Mouse (Mus musculus): ENCODE results near the gene Hist2h4. TPM values are rescaled to one million over a fixed set of nuclear protein-coding genes. Genes with fewer than 3 reads are reported as not detected.
A peak's percentile ranks its signal among the peaks of the same experiment; 100 is the strongest.
"Not testable (repeated sequence)": the region's sequence is repeated elsewhere in the genome, so short reads cannot be mapped to it uniquely, and the experiment has no call there.

Gene Hist2h4
- polyA plus RNA-seq, 1 experiment: 5.9 TPM

DNA sequence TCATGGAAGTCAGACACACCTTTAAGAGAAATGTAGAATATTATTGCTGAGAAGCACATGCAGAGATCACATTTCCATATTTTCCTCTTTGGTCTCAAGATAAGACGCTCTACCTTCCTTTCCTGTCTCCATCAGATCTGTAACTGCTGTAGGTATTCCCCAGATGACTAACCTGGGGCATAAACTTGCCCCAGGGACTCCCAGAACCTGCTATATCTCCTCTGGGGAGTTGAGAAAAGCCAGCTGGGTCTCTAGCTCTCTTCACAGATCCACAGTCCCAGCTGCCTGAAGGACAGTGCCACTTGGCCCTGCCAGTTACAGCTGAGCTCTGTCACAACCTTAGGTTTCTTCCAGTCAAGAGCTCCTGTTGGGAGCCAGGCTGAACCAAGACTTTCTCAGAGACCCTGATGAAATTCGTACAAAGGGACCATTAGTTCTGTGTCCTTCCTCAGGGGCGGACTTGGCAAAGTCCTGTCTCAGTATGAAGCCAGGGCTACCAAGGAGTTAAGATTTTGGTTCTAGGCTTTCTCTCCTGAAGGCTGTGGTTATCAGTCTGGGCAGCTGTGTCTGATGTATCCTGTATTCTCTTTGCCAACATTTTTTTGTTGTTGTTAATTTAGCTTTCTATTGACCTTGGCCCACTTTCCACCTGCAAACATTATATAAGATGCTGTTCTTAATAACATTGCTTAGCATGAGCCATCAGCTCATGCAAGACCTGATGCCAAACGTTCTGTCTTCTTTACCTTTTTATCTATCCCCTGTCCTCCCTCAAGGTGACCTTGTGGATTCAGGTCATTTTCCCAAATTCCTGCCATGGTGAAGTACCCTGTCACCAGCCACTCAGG, 32.0 kb downstream of the Hist2h4 start:
- WGBS: 71% methylated on average over 4 of the region's 4 CpGs

DNA sequence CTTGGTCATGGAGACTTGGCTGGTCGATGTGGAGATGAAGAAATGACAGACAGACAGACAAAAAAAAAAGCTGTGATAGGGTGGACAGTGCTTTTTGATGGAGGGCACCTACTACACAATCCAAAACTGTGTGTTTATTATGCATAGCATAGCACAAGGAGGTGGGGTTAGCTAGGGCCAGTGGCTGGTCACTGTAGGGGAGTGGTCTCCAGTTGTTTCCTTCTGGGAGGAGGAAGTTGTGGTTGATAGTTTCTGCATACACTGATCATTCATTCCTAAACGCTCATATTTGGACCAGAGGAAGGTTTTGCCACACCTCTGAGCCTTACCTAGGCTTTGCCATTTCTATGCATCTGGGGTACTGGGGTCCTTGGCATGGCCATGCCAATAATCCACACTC, 32.7 kb downstream of the Hist2h4 start:
- DNase-seq (ENCODE audit: low read depth, low spot score): no peak
- 59% methylated on average over 2 of the region's 2 CpGs for WGBS

More for the DNA sequence above, 32.0 kb downstream of the Hist2h4 start:
- DNase-seq (ENCODE audit: low read depth, low spot score): no peak

DNA sequence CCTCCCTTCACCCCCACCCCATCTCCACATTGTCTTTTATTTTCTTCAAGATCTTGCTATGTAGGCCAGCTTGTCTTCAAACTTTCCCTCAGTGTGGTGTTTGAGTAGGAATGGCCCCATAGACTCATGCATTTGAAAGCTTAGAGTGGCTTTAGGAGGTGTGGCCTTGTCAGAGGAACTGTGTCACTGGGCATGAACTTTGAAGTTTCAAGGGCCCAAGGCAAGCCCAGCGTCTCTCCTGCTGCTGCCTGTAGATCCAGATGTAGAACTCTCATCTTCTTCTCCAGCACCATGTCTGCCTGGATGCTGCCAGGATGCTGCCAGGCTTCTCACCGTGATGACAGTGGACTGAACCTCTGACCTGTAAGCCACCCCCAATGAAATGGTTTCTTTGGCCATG, 34.3 kb downstream of the Hist2h4 start:
- DNase-seq (ENCODE audit: low read depth, low spot score): no peak
- 55% methylated on average over 2 of the region's 2 CpGs for WGBS

DNA sequence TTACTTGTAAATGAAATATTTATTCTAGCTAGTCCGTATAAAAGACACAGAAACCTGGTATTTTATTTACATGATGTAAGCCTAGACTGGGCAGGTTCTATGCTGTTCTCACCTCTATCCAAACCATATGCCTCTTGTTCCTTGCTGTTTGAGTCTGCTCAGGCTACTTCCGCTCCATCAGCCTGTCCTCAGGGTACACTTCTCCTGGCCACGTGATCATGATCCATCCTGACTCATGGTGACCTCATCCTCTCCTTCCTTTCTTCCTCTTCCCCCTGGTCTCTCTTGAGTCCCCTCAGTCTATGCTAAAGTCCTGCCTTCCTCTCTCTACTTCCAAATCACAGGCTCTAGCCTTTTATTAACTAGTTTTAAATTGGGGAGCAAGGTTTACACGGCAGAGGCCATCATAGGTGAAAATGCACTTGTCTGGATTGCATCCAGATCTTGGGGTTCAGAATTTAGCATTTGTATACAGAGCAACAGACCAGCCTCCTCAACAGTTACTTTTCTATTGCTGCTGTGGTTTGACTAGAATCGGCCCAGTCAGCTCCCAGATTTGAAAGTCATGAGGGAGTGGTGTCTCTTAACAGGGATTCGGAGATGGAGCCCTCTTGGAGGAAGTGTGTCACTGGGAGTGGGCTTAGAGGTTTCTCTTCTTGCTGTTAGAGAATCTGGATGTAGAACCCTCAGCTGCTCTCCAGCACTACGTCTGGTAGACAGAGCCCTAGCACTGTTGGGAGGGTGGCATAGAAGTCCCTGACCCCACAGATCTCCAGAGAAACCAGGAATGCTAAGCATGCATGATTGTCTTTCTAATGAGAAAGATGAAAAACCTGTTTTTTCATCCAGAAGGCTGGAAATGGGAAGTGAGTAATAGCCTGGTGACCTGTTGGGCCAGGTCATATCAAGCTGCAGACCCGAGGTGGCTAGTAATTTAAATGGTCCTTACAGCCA, 36.1 kb downstream of the Hist2h4 start:
- no peak for DNase-seq (ENCODE audit: low read depth, low spot score)

DNA sequence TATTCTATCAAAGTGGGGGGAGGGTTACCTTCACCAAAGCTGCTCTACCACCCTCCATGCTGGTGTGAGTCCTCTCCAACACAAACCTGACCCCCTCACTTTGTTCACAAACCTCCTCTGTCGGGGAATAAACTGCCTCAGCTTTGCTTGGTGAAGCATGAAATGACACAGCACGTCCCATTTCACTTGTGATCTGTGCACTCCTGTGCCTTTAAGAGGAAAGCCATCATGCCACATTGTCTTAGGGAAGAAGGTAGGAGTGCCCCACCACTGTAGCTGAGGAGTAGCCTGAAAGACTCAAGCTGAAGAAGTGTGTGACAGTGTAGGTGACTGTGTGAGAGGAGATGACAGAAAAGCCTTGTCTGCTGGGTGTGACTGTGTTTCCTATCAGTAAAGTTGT, 37.7 kb downstream of the Hist2h4 start:
- DNase-seq (ENCODE audit: low read depth, low spot score): no peak
- WGBS: 28% methylated on average over 2 of the region's 2 CpGs

More for the DNA sequence above, 36.1 kb downstream of the Hist2h4 start:
- WGBS: 65% methylated on average over 8 of the region's 8 CpGs

DNA sequence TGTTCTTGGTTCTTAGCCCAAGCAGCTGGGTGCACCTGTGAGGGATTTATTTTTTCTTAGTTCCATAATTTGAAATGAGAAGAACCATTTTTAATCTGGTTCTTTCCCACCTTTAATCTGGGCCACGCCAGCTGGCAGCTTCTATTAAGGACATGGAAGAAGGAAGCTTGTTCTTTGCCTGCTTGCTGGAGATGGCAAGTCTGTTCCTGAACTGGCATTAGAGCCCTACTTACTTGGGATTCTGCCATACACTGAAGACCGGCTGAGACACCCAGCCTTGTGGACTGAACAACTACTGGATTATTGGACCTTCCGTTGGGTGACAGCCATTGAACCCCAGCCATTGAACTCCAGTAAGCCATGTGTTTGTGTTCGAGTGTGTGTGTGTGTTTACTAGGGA, 40.3 kb downstream of the Hist2h4 start:
- 76% methylated on average over 4 of the region's 4 CpGs for WGBS
- no peak for DNase-seq (ENCODE audit: low read depth, low spot score)

DNA sequence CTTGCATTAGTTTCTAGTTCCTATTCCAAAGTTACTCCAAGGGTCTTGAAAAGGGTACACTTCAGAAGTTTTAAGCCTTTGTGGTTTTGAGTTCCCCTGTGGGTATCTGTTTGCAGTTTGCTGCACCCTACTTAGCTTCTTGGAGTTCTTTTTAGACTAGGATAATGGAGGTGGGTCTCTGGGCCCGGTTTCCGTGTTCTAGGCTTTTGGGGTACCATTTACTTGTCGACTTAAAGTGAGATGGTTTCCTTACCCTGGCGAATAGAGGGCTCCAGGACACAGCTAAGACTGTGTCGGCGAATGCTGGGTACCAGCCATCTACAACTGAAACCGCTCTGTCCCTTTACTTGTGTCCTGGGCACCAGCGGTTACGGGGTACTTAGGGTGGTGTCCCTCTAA, 41.5 kb downstream of the Hist2h4 start:
- DNase-seq (ENCODE audit: low read depth, low spot score): no peak
- 10% methylated on average over 9 of the region's 9 CpGs for WGBS

DNA sequence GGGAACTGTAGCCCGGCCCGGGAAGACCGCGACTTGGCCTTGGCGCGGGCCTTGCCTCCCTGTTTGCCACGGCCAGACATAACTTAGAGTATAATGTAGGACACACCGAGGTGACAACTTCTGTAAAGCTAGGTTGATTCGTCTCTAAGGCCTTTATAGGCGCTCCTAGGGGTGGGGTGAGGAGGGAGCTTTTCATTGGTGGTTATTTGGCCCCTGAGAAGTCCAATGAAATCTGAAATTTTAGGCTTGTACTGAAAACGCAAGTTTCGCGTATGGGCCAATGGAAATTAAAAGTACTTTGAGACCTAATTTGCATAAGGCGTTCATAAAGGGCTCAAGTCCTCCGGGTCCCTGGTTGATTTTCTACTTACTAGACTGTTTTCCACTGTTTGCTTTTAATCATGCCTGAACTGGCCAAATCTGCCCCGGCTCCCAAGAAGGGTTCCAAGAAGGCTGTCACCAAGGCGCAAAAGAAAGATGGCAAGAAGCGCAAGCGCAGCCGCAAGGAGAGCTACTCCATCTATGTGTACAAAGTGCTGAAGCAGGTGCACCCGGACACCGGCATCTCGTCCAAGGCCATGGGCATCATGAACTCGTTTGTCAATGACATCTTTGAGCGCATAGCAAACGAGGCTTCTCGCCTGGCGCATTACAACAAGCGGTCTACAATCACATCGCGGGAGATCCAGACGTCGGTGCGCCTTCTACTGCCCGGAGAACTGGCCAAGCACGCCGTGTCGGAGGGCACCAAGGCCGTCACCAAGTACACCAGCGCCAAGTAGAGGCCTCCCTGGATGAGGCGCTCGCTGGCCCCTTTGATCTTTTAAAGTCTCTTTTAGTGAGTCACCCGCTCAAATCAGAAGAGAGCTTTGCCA, 42.1 kb downstream of the Hist2h4 start, which contains the start of the genes Hist2h2ac and Hist2h2be:
Gene Hist2h2ac, minus strand, starts transcription at position 116 of the 875 bp plus-strand sequence.
Gene Hist2h2be, plus strand, starts transcription at position 355 of the 875 bp plus-strand sequence.
- DNase-seq (ENCODE audit: low read depth, low spot score): peak; percentile 92
- under 1% methylated on average over 43 of the region's 43 CpGs for WGBS

DNA sequence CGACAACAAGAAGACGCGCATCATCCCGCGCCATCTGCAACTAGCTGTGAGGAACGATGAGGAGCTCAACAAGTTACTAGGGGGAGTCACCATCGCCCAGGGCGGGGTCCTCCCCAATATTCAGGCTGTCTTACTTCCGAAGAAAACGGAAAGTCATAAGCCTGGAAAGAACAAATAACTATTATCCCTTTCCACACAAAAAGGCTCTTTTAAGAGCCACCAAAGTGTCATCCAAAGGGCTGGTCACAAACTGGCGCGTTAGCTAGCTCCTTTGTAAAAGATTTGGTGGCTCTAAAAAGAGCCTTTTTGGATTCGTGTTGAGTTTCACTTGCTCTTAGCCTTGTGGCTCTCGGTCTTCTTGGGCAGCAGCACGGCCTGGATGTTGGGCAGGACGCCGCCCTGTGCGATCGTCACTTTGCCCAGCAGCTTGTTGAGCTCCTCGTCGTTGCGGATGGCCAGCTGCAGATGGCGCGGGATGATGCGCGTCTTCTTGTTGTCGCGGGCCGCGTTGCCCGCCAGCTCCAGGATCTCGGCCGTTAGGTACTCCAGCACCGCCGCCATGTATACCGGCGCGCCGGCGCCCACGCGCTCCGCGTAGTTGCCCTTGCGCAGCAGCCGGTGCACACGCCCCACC, 42.9 kb downstream of the Hist2h4 start:
- DNase-seq (ENCODE audit: low read depth, low spot score): not testable (repeated sequence)
- WGBS: under 1% methylated on average over 42 of the region's 47 CpGs

DNA sequence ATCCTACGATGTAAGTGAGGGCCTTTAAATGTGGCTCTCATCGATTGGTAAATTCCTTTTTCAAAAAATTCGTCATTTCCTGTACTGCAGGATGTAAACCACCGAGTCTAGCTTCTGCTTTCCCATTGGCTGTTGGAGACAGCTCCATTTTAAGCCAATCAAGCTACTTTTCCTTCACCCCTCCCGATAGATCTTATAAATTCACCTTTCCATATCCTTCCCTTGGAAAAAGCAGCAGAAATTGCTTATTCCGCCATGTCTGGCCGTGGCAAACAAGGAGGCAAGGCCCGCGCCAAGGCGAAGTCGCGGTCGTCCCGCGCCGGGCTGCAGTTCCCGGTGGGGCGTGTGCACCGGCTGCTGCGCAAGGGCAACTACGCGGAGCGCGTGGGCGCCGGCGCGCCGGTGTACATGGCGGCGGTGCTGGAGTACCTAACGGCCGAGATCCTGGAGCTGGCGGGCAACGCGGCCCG, 43.4 kb downstream of the Hist2h4 start, which contains the start of the genes Bola1 and Hist2h2ab:
Gene Bola1, minus strand, starts transcription at position 49 of the 470 bp plus-strand sequence.
Gene Hist2h2ab, plus strand, starts transcription at position 205 of the 470 bp plus-strand sequence.
- DNase-seq (ENCODE audit: low read depth, low spot score): peak; percentile 80

DNA sequence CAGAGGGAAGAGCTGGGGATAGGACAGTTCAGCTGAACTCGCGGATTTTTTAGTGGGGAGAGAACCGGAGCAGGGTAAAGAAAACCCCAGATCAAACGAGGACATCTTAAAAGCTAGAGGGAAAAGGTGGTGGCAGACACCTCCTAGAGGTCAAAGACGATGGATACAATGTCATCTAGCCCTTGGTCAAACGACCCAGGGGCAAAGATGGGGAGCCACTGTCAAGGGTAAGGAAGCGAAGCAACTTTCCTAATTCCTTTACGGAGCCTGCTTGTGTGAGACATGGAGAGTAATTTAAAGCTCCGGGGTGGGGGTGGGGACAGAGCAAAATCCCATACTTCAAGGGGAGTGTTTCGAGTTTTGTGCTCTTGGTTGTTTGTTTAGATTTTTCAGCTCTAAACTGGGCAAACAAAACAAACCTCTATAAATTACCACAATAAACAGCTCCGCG, 43.9 kb downstream of the Hist2h4 start:
- under 1% methylated on average over 12 of the region's 12 CpGs for WGBS
- DNase-seq (ENCODE audit: low read depth, low spot score): no peak

More for the DNA sequence above, 43.4 kb downstream of the Hist2h4 start, which contains the start of the genes Bola1 and Hist2h2ab:
- under 1% methylated on average over 37 of the region's 37 CpGs for WGBS

Other genes starting within 250 kb of the Hist2h4 start
- gene Vps45, start 204.8 kb downstream of the Hist2h4 start, polyA plus RNA-seq (2012; rRNA removed): 6.1 TPM in 2 replicates
- gene Otud7b, start 158.8 kb downstream of the Hist2h4 start, polyA plus RNA-seq (2012; rRNA removed): 5.7 and 8.9 TPM in 2 replicates
- gene Mtmr11, start 101.3 kb downstream of the Hist2h4 start, polyA plus RNA-seq (2012; rRNA removed): 60.8 and 66.6 TPM in 2 replicates
- gene Sf3b4, start 91.0 kb downstream of the Hist2h4 start, polyA plus RNA-seq (2012; rRNA removed): 48.8 and 56.1 TPM in 2 replicates
- gene Sv2a, start 82.2 kb downstream of the Hist2h4 start, polyA plus RNA-seq (2012; rRNA removed): 2.0 TPM in 2 replicates
- gene Bola1, start 43.6 kb downstream of the Hist2h4 start, polyA plus RNA-seq (2012; rRNA removed): 45.2 and 47.6 TPM in 2 replicates
- gene Hist2h2ab, start 43.4 kb downstream of the Hist2h4 start, polyA plus RNA-seq (2012; rRNA removed): 1.5 and 4.1 TPM in 2 replicates
- 14.8 and 16.9 TPM in 2 replicates for gene Hist2h2ac, start 42.4 kb downstream of the Hist2h4 start, polyA plus RNA-seq (2012; rRNA removed)
- 2.8 and 3.7 TPM in 2 replicates for gene Hist2h2be, start 42.2 kb downstream of the Hist2h4 start, polyA plus RNA-seq (2012; rRNA removed)
- gene Hist2h3c2, start 24.2 kb downstream of the Hist2h4 start, polyA plus RNA-seq (2012; rRNA removed): 49.8 and 65.9 TPM in 2 replicates
- 68.4 and 101 TPM in 2 replicates for gene Hist2h2aa2, start 23.0 kb downstream of the Hist2h4 start, polyA plus RNA-seq (2012; rRNA removed)
- 112 and 147 TPM in 2 replicates for gene Hist2h2aa1, start 17.8 kb downstream of the Hist2h4 start, polyA plus RNA-seq (2012; rRNA removed)
- gene Hist2h3c1, start 16.6 kb downstream of the Hist2h4 start, polyA plus RNA-seq (2012; rRNA removed): not detected in 2 replicates
- 62.7 and 75.7 TPM in 2 replicates for gene Hist2h3b, start 5.3 kb upstream of the Hist2h4 start, polyA plus RNA-seq (2012; rRNA removed)
- gene Hist2h2bb, start 6.4 kb upstream of the Hist2h4 start, polyA plus RNA-seq (2012; rRNA removed): 11.8 and 17.3 TPM in 2 replicates
- 4.6 and 5.6 TPM in 2 replicates for gene Fcgr1, start 30.7 kb upstream of the Hist2h4 start, polyA plus RNA-seq (2012; rRNA removed)
- not detected in 2 replicates for gene BC107364, start 189.0 kb upstream of the Hist2h4 start, polyA plus RNA-seq (2012; rRNA removed)